Mouse (Mus musculus) R1 (cell line): ENCODE results near the gene Gm20696.

ENCODE experiments used
- DNase-seq: peaks from one replicate; pipeline ENCODE4 v3.0.0-alpha.2; 2018; ENCODE audit warnings: low read depth, low spot score

Gm20696 gene

DNA sequence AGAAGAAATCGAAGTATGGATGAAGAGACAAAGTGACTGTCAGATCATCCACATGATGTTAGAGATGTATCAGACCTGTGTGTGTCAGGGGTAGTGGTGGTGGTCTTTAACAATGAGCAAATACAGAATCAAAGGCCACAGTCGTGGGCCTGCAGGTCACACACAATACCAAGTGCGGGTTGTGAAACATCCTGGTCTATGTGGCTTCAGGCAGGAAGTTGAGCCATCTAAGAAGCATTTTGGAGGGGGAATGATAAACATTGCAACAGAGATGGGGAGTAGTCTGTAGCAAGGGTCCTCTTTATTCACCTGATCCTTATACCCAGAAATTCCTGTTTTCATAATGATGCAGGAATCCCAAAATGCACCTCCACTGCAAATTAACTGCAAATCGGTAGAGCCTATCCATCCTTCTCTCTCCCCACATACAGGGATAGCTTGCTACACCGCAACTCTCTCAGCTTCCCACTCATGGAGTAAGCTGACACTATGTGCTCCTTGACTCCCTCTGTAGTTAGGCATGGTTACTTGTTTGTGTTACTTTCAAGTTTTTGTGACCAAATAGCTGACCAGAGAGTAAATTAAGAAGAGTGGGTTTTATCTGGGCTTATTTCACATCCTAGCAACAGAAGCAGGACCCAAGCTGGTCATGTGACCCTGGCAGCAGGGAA, 454.8 kb downstream of the Gm20696 start:
- DNase-seq = no peak

DNA sequence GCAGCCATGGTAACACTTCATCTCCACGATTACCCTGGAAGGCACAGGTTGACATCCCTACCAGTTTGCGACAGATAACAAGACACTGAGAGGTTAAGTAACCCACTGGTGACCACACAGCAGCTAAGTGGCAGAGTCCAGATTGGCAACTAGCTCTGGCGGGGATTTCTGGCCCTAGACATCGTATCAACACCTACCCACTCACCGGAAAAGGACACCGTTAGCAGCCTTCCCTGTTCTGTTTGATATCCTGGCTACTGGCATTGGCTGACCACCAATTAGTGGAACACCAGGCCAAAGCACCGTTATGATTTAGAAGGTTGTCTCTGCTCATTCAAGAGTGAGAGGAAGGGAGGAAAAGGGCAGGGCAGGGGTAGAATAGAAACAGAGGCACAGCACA, 456.4 kb downstream of the Gm20696 start:
- no peak for DNase-seq
